Mouse (Mus musculus): ENCODE measurements around the gene Gins3.
"Not testable (repeated sequence)": the region's sequence is repeated elsewhere in the genome, so short reads cannot be mapped to it uniquely, and the experiment has no call there.

Gins3 gene

DNA sequence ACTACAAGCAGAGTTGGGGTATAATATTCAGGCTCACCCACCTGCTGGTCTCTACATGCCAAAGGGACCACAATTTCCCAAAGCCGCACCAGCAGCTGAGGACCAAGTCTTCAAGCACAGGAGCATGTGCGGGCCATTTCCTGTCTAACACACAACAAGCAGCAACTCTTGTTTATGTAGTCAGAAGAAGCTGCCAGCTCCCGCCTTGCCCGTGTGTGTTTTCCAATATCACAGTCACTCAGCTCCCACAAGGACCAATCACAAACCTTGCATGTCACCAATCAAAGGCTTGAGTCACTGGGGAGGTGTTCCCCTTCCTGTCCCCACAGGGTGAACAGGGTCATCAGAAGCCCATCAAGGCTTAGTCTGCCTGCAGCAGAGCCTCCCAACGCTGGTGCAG lies 20.1 kb downstream of the Gins3 start:
- DNase-seq (ENCODE audit: low spot score): no peak

DNA sequence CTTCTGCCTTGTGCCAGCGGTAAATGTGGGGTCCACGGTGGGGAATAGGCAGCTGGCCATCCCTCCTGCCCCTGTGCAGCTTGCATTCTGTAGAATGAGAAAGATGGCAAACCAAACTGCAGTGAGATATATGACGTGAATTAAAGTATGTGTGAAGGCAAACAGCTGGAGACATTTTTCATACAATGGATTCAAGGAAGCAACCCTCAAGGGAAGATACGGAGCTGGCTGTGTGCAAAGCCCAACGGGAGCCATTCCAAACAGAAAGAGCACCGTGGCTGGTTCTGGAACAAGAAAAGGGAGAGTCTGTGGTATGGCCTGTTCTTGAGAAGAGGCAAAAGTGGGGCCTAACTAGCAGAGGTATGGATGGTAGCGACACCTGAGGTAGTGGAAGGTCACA lies 22.6 kb downstream of the Gins3 start:
- DNase-seq (ENCODE audit: low spot score): no peak

DNA sequence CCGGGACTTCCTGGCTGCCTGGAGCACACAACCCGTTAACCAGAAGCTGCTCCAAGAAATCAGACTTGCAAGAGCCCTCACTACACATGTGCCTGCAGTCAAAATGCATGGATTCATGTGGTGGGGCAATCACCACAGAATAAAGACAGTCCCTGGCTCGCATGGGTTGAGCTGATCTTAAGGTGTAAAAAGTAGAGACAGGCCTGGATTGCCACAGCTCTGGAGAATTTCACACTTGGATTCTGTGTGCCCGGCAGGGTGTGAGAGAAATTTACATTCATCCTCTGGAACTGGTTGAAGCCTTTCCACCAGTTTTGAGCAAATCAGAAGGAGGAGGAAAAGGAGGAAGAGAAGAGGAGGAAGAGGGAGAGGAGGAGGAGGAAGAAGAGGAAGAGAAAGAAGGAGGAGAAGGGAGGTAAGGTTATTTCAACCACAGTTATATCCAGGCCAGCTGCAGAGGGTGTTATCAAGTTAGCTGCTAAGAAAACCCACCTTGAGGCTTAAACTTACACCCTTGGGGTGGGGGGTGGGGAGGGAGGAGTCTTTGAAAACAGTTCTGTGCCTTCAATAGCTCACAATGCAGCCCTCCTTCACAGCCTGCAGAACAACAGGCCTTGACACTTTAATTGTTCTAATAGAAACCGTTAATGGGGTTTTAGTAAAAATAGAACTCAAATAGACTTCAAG lies 23.2 kb downstream of the Gins3 start:
- no peak for DNase-seq (ENCODE audit: low spot score)

DNA sequence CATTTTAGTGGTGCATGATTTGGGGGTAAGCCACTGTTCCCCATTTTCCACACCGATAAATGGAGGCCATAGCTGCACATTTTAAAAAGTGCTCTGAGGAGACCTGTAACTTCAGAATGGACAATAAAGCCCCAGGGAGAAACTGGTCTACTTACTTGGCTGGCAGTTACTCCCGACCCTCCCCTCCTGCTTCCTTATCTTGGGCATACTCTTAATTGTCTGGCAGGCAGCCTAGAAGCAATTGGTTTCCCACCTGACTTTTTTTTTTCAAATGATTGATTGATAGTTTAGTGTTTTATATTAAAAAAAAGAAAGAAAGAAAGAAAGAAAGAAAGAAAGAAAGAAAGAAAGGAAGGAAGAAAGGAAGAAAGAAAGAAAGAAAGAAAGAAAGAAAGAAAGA lies 24.3 kb downstream of the Gins3 start:
- no peak for DNase-seq (ENCODE audit: low spot score)

DNA sequence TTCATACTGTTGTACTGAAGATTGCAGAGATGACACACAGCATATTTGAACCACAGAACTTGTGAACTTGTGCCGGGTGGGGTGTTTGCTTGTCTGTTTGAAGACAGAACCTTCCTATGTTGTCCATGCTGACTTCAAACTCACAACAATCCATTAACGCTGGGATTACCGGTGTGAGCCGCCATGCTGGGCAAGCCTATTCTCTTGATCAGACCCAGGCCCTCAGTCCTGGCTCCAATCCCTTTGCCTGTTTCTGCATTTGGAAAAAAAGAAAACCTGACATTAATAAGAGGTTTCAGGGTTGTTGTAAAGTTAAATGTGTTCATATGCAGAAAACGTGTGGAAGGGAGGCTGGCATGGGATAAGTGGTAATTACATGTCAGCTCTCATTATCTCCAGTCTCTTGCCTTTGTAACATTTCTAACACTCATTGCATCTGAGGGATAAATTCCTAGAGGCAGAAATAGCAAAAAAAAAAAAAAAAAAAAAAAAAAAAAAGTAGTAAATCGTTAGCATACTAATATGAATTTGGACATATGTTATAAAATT lies 27.2 kb downstream of the Gins3 start:
- DNase-seq (ENCODE audit: low spot score): no peak

DNA sequence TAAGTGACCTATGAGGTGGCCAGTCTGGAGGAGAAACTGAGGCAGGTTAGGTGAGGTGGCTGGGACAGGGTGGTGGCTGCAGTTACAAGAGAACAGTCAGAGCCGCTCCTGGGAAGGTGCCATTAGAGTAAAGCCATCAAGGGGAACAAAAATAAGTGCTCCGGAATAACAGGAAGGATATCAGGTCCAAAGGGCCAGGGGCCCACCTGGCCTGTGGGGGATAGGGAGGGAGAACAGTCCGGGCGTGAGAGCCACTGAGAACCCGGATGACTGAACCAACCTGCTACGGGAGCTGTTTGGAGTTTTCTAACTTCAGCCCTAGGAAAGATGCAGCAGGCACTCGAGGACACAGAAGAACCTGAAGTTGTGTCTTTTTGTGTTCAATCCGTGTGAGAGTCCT lies 27.8 kb downstream of the Gins3 start:
- DNase-seq (ENCODE audit: low spot score): no peak

DNA sequence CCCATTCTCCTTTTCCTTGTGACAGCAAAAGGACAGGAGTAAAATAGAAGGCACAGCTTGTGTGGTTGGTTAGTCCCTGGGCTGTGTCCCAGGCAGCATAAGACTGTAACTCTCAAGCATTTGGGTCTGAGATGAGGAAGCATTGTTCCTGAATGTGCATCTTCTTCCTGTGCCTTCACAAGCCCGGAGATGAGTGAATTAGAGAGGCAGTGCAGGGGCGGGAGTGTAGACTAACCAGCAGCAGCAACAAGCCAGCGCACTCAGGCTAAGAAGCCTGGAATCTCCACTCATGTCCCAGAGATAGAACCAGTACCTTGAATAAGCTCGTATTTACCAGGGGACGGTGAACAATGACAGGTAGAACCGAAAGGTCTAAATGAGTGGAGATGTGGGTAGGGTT lies 28.3 kb downstream of the Gins3 start:
- no peak for DNase-seq (ENCODE audit: low spot score)

DNA sequence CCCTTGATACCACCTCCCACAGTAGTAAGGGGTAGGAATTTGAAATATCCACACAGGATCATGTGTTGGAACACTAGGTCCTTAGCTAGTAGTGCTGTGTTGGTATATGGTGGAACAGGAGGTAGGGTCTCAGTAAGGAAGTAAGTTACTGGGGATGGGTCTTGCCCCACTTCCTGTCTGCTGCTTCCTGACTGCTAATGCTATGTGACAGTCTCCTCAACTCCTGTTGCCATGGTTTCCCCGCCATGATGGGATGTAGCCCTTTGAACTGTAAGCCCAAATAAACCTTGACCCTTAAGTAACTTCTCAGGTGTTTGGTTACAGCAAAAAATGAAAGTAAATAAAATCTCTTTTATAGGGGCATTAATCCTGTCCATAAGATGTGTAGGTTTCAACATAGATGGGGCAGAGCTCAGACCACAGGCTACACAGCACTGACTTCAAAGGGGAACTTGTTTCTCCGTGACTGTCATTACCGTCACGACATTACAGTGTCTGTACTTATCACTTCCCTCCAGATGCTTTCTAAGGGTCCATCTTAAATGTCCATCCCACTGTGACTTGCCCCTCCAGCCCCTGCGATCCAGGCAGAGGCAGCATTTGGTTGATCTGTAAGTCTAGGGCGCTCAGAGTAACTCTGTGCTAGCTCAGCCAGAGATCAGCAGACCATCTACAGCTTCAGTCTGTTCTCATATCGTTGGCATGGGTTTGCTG lies 29.8 kb downstream of the Gins3 start:
- DNase-seq (ENCODE audit: low spot score): no peak

DNA sequence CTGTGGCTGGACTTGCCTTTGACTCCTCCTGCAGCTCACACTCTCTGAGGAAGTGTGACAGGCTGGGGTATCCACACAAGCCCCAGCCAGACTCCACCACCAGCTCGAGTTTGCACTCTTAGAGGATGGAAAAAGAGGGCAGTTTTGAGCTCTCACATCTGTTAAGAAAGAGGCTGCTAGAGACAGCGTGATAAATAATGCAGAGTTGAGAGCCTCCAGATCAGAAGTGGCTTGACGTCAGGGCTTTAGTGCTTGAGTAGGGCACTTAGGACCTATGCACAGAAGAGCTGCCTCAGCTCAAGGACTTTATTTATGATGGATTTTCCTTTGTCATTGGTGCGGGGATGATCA lies 30.3 kb downstream of the Gins3 start:
- DNase-seq (ENCODE audit: low spot score): no peak

DNA sequence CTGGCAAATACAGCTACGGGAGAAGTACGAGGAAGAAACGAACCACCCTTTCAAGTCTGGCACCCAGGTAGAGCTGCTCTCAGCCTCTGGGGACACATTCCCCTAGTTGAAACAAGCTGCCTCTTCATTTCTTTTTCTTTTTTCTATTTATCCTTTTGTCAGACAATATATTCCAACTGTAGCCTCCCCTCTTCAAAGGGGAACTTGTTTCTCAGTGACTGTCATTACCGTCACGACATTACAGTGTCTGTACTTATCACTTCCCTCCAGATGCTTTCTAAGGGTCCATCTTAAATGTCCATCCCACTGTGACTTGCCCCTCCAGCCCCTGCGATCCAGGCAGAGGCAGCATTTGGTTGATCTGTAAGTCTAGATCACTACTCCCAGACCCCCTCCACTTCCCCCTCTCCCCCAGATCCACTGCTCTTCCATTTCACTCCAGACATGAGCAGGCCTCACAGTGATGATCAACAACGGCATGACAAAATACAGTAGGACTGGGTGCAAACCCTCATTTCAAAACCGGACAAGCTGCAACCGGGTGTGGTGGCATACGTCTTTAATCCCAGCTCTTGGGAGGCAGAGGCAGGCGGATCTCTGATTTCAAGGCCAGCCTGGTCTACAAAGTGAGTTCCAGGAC lies 32.7 kb downstream of the Gins3 start:
- DNase-seq (ENCODE audit: low spot score): not testable (repeated sequence)

DNA sequence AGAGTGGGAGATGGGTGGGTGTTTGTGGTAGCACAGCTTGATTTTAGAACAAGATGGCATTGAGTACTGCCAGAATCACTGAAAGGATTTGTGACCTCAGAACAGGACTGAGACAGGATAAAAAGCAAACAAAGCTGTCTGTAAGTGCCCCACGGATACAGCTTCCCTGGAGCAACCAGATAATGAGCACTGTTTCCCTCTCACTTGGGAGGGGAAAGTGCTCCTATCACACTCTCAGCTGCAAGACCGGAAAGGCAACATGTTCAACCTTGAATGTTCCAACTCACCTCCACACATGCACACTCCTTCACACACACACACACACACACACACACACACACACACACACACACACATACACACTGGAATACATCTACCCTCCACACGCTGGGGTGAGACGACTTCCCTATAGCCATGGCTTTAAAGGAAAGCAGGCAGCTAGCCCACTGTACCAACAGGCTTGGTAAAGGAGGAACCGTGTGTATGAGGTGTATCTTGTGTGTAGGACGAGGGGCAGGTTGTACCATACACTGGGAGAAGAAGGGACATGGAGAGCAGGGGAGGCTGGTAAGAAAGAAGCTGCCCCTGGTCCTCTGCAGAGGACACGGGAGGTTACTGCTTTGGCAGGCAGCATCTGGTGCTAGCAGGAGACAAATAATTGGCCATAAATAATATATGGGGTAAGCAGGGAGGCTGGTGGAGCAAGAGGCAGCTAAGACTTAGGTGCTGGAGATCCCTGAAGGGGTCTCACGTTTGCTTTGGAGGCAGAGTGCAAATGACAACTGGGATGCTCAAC lies 35.1 kb downstream of the Gins3 start:
- no peak for DNase-seq (ENCODE audit: low spot score)

DNA sequence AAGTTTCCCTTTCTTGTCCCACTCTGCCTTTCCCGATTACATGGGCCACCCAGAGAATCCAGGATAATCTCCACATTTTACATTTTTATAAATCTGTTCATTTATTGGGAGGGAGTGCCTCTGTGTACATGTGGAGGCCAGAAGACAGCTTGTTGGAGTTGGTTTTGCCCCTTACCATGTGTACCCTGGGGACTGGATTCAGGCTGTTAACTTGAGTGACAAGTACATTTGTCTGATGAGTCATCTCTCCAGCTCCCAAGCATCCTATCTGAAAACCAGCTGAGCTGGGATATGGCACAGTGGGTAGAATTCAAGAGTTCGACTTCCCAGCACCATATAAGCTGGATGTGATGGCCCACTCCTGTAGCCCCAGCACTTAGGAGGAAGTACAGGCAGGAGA lies 36.7 kb downstream of the Gins3 start:
- DNase-seq (ENCODE audit: low spot score): no peak

DNA sequence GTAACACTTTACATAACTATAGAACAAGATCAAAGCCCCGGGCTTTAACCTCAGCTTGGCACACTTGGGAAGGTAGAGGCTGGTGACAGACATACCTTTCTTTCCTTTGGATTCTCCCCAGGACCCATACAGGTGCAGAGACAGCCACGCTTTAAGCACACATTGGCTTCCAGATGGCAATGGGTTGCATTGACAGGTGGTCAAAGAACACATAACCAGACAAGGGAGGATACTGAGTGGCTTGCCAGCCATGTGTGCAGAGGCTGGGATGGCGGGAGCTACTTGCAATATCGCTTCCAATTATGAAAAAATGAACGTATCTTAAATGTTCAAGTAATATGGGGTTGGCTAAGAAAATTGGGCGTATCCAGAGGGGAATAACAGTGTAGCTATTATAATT lies 38.6 kb downstream of the Gins3 start:
- no peak for DNase-seq (ENCODE audit: low spot score)

DNA sequence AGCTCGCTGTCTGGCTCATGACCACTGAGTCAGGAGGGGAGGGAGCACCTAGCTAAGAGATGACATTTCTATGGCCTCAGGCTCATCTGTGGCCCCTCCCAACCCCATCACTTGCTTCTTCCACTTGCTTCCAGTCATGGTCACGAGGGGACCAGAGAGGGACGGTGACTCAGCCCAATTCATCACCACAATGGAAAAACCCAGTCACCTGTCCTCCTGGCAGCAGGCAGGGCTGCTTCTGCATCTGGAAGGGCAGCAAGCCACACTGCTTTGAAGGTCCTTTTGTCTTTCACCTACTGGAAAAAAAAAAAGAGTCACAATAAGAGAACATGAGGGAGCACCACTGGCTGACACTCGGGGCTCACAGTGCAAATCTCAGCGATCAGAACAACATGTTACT lies 39.6 kb downstream of the Gins3 start:
- no peak for DNase-seq (ENCODE audit: low spot score)

DNA sequence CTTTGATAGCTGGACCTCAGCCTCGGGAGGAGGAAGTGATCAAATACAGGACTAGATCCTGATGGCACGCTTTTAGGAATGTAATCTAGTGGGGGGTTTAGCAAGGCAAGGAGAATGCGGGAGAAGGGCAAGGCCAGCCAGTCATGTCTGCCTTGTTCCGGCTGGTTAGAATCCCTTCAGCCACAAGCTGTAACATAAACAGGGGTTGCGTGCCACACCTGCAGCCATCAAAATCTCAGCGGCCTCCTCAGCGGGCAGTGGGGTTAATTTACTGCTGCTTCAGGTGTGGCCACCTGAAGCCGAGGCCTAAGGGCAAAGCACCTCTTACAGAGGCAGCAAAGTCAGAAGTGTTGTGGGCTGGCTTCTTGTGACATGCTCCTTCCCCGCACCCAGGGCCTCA lies 43.4 kb downstream of the Gins3 start, which contains the start of gene Ndrg4:
Gene Ndrg4, plus strand, starts transcription at position 350 of the 400 bp plus-strand sequence.
- DNase-seq (ENCODE audit: low spot score): no peak

DNA sequence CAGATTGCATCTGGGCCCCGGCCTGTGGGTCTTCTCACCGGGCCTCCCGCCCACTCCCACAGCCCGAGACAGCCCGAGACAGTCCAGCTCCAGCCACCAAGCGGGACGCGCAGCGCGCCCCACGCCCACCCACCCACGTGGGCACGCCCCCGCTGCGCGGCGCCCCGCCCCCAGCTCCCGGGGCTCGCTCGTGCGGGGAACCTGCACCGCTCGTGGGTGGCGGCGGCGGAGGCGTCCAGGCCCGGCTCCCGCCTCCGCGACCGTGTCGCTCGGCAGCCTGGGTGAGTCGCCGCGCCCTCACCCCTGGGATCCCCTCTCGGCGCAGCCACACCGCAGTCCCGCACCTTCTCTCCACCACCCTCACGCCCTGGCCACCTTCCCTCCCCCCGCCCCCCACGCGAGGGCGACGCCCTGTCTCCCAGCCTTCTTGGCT lies 44.4 kb downstream of the Gins3 start:
- DNase-seq (ENCODE audit: low spot score): no peak

DNA sequence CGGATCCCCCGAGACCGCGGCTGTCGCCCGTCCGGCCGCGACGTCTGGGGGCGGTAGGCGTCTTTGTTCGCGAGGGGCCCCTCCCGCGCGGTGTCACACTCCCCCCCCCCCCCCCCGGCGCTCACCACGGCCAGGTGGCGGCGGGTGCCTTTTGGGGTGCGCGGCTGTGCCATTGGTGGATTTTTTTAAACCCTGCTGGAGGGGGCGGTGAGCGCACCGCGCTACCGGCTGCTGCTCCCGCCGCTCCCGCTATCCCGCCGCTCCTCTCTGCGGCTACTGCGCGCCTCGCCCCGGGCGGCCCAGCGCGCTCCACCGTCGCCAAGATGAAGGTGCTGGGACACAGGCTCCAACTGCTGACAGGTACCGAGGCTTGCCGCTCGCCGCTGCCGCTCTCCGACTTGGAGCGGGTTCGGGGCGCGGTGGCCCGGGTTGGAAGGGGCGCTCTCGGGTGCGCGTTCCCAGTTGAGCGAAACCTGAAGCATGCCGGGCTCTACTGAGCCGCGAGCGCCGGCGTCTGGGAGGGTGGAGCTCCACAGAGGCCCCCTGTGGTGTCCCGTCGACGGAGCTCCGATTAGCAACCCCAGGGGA lies 44.9 kb downstream of the Gins3 start:
- no peak for DNase-seq (ENCODE audit: low spot score)

DNA sequence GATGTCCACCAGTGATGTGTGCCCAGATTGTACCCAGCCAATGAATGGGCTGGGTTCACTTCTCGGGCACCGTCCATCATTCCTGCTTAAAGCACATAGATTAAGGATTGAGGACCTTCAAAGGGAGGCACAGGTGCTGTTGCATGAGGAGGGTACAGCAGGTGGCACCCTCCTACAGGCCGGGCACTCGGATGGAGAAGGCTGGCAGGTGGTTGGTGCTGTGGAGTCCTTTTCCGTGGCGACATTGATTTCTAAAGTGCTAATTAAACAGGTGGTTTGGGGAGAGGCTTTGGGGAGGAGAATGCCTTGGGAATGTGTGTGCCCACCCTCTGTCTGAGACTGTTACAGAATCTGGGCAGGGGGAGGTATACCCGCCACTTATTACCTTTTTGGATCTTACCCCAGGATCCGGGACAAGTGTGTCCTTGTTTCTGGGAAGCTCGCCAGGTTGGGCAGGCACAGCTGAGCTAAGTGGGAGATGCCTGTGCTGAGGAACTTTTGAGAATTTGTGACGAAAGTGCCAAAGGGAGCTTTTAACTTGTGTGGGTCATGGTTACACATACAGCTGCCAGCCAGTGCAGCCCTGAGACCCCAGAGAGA lies 54.9 kb downstream of the Gins3 start:
- no peak for DNase-seq (ENCODE audit: low spot score)

DNA sequence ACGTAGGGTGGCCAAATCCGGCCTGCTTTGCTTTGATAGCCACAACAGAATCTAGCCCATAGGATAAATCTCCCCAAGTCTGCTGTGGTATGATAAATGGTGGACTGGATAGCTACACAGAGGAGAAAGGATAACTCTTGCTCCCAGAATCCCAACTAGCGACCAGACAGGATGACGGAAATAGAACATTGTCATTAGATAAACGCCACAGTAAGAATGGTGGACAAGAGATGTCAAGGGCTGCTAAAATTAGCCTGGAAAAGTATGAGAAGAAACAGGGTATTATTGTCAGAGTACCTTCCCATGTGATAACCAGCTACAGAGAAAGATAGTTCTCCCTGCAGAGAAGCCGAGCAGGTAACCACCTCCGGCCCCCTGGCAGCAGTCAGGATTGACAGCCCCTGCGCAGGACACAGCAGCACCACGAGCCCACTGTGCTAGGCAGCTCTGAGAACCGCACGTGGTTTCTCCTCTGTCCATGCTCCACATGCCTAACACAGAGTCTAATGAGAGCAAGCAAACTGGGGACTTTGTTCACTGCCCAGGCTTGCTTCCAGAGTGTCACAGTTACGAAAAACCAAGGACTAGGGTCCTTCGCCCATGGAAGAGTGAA lies 57.8 kb downstream of the Gins3 start:
- DNase-seq (ENCODE audit: low spot score): no peak

DNA sequence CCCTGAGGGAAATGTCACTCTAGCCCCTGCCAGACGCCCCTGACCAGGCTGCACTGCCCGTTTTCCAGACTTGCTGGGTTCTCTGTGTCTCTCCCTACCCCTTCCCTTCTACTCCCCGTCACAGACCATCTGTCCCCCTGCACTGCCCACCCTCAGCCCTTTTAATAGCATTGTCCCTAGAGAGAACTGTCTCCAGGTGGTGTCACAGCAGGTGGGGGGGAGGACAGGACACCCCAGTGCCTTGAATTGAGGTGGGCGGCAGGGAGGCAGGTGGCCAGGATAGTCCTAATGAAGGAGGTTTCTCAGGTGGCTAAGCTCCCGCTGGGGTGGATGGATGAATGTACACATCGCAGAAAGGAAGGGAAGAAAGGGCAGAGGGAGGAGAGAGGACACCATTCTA lies 61.4 kb downstream of the Gins3 start:
- no peak for DNase-seq (ENCODE audit: low spot score)
